Mouse (Mus musculus): ENCODE data around the gene Rasa1.

DNA sequence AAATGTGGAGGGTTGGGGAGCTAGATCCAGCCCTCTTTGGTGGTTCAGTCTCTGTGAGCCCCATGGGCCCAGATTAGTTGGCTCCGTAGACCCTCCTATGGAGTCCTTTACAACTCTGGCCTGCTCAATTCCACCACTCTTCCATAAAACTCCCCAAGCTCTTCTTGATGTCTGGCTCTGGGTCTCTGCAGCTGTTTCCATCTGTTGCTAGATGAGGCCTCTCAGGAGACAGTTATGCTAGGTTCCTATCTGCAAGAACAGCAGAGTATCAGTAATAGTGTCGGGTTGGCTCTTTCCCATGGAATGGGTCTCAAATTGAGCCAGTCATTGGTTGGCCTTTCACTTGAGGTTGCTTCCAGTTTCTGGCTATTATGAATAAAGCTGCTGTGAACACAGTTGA, 97.7 kb downstream of the Rasa1 start:
- no peak for TF ChIP-seq POLR2AphosphoS2 (IDR thresholded peaks at IDR 0.05; ENCODE audit: insufficient read length, low read depth)
- no peak for TF ChIP-seq POLR2A (IDR thresholded peaks at IDR 0.05; ENCODE audit: insufficient read length, low read depth)
- no peak for TF ChIP-seq TCF12 (IDR thresholded peaks at IDR 0.05; ENCODE audit: insufficient read depth, poor library complexity, severe bottlenecking)
- no peak for TF ChIP-seq E2F4 (IDR thresholded peaks at IDR 0.05; ENCODE audit: insufficient read depth)
- TF ChIP-seq CEBPB (IDR thresholded peaks at IDR 0.05; ENCODE audit: insufficient read depth, poor library complexity, severe bottlenecking), result no peak
- TF ChIP-seq USF1 (IDR thresholded peaks at IDR 0.05; ENCODE audit: low read depth), result no peak
- no peak for TF ChIP-seq MYOD1 (IDR thresholded peaks at IDR 0.05; ENCODE audit: control insufficient read depth in 1 of 3, insufficient read length in 2 of 3, low read depth in 2 of 3)

All from myocyte (in vitro differentiated cells).